Mouse (Mus musculus): Measurements from ENCODE around the gene Sycp2l.

DNA sequence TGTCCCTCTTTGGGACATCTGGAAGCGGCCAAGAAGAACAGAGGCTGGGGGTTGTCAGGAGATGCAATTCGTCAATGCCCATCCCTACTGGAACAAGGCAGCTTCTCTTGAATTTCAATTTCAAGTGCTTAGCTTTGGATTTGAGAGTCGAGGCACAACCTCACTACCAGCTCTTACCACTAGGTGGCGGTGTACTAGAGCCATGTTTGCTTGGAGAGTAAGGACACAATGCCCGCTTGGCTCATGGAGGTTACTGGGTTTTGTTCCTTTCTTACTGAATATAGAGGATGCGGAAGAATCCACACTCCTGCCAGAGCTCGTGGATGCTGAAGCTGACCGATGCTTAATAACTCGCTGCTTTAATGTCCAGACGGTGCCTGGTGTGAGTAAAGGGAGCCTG lies 32.2 kb downstream of the Sycp2l start:
- no peak for TF ChIP-seq HCFC1 (IDR thresholded peaks at IDR 0.05; ENCODE audit: borderline replicate concordance, insufficient read depth, low read length)
- no peak for TF ChIP-seq ZNF384 (IDR thresholded peaks at IDR 0.05; ENCODE audit: low read depth, low read length)
- peak; percentile 41; the same call in 1 of the 2 replicates for TF ChIP-seq ZC3H11A (IDR thresholded peaks at IDR 0.05; ENCODE audit: borderline replicate concordance, low read depth, low read length)
- TF ChIP-seq MAFK (IDR thresholded peaks at IDR 0.05; ENCODE audit: insufficient read depth, low read depth, low read length): no peak
- no peak for TF ChIP-seq CHD2 (IDR thresholded peaks at IDR 0.05; ENCODE audit: low read depth, low read length)

All from ES-E14 (cell line).